Mouse (Mus musculus) Patski (cell line): Measurements from ENCODE around the gene Serinc3. TPM values are rescaled to one million over a fixed set of nuclear protein-coding genes. Genes with fewer than 3 reads are reported as not detected.

Experiments used
- ATAC-seq: fragments of 100-300 bp; one replicate; pipeline ENCODE4 v1.8.0; 2021
- CTCF ChIA-PET: fragments of 350-600 bp; sonication (Branson Sonifier 250); formaldehyde crosslinking; loops from one replicate; lab custom pipeline; 2022; ENCODE audit warnings: inconsistent platforms; lab: Charles Lee
- POLR2A ChIA-PET: fragments of 350-600 bp; sonication (Branson Sonifier 250); formaldehyde crosslinking; loops from one replicate; lab custom pipeline; 2022; ENCODE audit warnings: antibody characterized with exemption, inconsistent platforms; lab: Charles Lee
- DNase-seq: peaks from one replicate; pipeline ENCODE4 v3.0.0-alpha.2; 2011; ENCODE audit warnings: low read depth, low spot score
- H3K27me3 ChIP-seq: fragments of 371-371 bp; one replicate; pipeline ENCODE4 v1.5.1; 2021
- CTCF ChIP-seq: fragments of 100-300 bp; IDR thresholded peaks from one replicate; pipeline ENCODE4 v1.5.1; 2021
- in situ Hi-C: fragments of 300-500 bp; cut with MboI; formaldehyde crosslinking; loops from 3 replicates; pipeline ENCODE4 v1.11.1; 2018; ENCODE audit warnings: low pct_unique_long_range_greater_than_20kb, mixed read lengths
- polyA plus RNA-seq: library from polyadenylated mRNA; unstranded; gene quantifications from one replicate; pipeline ENCODE4 v1.2.3, GENCODE M21; 2021

The Serinc3 gene
- polyA plus RNA-seq, 1 experiment from 2014 or later, result 238 TPM

DNA sequence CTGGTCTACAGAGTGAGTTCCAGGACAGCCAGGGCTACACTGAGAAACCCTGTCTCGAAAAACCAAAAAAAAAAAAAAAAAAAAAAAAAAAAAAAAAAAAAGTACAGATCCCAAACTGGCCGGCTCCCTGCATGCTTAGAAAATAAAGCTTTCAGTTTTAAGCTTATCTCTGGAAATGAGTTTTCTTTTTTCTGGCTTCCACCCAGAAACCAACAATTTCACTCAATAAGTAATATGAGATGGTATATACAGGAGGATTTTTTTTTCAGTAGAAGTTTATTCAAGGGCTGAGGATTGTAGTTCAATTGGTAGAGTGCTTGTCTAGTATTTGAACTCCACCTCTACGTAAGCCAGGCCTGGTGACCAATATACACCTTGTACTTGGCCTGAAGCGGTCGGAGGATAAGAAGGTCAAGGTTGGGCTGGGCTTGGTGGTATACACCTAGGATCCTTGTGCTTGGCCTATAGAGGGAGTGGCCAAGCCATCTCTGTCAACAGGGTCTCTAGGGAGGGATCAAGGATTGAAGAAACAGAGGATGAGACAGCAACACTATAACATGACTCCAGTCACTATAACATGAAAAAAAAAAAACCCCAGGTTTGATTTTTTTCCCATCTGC lies 1.6 kb upstream of the Serinc3 start:
- in situ Hi-C loops, result no loop called here
- TF ChIP-seq CTCF, result no peak
- DNase-seq, result no peak

DNA sequence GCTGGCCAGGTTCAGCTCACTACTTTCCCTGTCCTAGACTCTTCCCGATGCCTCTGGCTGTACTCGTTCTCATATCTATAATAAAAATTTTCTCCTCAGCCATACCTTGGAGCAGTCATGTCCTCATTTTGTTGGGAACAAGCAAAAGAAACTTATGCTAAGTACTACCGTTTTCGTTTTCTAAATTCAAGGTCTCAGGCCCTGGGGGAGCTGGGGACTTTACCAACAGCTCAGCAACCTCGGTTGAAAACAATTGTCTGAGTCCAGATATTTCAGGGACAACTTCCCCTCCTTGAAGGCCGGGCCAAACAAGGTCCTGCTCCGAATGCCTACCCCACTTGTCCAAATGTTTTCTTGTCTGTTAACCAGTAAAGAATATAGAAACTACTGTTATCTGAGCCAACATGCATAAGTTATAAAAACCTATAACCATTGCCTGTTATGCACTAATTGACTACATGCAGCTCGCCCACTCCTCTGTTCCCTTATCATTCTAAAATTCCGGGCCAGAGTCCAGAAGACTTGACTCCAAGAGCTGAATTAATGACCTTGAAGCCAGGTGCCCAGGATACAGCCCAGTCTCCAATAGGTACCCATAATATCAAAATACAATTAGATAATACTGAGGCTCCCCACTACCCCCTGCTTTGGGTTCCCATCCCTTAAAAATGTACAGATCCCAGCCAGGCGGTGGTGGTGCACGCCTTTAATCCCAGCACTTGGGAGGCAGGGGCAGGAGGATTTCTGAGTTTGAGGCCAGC lies 949 bp upstream of the Serinc3 start:
- POLR2A ChIA-PET, result interaction anchor here (0.8 to 1.4 kb wide), 2 partner anchors 14 to 28 kb away, joined by 3 to 4 read pairs; no protein-coding TSS in a partner anchor
- no peak for TF ChIP-seq CTCF
- ATAC-seq, result no peak
- CTCF ChIA-PET, result interaction anchor here (1.0 to 3.1 kb wide), 5 partner anchors 11 to 73 kb away, joined by 3 to 16 read pairs (median 5); partner anchors contain the start of gene Pkig
- in situ Hi-C loops, result no loop called here
- DNase-seq, result no peak
- no peaks in the 10 kb centered on the region for H3K27me3 ChIP-seq

More for the DNA sequence above, 1.6 kb upstream of the Serinc3 start:
- no peak for ATAC-seq
- no peaks in the 10 kb centered on the region for H3K27me3 ChIP-seq
- ChIA-PET POLR2A (interaction anchor here (0.6 kb wide), 1 partner anchor 49 kb away, joined by 3 read pairs; no protein-coding TSS in a partner anchor), CTCF (interaction anchor here (1.4 to 2.7 kb wide), 3 partner anchors 10 to 47 kb away, joined by 3 to 10 read pairs (median 5); partner anchors contain the start of gene Pkig)

DNA sequence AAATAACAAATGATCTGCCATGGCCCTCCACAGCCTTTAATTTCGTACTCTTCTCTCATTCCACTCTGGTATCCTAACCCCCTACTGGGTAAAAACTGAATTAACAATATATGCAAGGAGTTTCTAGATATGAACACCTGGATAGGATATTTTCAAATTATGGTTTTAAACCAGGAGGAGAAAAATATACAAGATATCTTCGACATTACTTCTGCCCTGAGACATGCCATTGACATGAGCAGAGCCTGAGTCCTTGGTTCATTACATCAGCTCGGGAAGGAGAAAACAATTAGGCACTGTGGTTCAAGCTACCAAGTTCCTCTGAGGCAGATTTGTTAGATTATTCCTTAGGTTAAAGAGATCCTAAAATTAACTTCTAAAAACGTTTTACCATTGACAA lies 884 bp downstream of the Serinc3 start:
- in situ Hi-C loops, result no loop called here
- CTCF ChIA-PET, result interaction anchor here (1.4 to 3.1 kb wide), 2 partner anchors 16 to 75 kb away, joined by 3 to 16 read pairs; no protein-coding TSS in a partner anchor
- TF ChIP-seq CTCF, result no peak
- no peaks in the 10 kb centered on the region for H3K27me3 ChIP-seq
- DNase-seq (no peak), ATAC-seq (peak; percentile 14)
- POLR2A ChIA-PET, result interaction anchor here (1.2 to 1.4 kb wide), 2 partner anchors 16 to 20 kb away, joined by 3 to 4 read pairs; no protein-coding TSS in a partner anchor

DNA sequence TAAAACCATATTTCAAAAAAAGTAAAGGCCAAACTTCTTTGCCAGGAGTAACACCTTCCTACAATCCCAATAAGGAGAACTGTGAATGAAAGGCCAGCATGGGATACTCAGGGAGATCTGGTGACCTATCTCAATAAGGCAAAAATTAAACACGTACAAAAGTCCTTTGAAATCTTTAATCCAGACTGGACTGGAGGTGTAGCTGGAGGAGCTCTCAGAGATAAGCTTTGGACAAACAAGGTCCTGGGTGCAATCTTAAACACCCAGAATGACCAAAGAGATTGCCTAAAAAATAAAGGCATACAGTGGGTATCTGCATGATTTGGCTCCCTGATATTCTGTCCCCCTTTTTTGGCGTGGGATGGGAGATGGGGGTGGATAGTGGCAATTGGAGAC lies 1.4 kb downstream of the Serinc3 start:
- ATAC-seq, result no peak
- POLR2A ChIA-PET, result interaction anchor here (0.6 to 1.2 kb wide), 4 partner anchors 19 to 261 kb away, joined by 3 to 4 read pairs (median 3); no protein-coding TSS in a partner anchor
- in situ Hi-C loops, result no loop called here
- no peak for TF ChIP-seq CTCF
- CTCF ChIA-PET, result interaction anchor here (1.4 to 3.1 kb wide), 2 partner anchors 15 to 76 kb away, joined by 3 to 16 read pairs; no protein-coding TSS in a partner anchor
- DNase-seq, result no peak
- H3K27me3 ChIP-seq, result no peaks in the 10 kb centered on the region

DNA sequence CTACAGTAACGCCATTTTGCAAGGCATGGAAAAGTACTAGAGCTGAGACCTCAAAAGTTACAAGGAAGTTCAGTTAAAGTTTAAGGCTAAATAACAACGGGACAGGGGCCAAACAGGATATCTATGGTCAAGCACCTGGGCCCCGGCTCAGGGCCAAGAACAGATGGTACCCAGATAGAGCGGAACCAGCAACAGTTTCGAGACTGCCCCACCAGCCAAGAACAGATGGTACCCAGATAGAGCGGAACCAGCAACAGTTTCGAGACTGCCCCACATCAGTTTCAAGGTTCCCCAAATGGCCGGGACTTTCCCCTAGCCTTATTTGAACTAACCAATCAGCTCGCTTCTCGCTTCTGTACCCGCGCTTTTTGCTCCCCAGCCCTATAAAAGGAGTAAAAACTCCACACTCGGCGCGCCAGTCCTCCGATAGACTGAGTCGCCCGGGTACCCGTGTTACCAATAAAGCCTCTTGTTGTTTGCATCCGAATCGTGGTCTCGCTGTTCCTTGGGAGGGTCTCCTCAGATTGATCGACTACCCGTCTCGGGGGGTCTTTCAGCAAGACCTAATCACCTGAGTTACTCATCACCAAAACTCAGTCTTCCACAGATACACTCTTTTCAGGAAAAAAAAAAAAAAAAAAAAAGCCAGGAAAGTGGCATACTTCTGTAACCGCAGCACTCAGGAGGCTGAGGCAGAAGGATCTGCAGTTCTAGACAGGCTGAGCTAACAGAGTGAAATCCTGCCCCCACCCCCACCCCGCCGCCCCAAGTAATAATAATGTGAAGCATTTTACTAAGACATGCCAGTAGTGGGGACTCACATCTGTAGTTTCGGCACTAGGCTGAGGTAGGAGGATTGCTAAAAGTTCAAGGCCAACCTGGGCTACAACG lies 2.0 kb downstream of the Serinc3 start:
- in situ Hi-C loops, result no loop called here
- ChIA-PET CTCF (interaction anchor here (1.4 to 3.1 kb wide), 2 partner anchors 15 to 76 kb away, joined by 3 to 16 read pairs; no protein-coding TSS in a partner anchor), POLR2A (interaction anchor here (0.6 to 0.8 kb wide), 3 partner anchors 48 to 262 kb away, joined by 3 to 4 read pairs (median 3); no protein-coding TSS in a partner anchor)
- H3K27me3 ChIP-seq, result no peaks in the 10 kb centered on the region
- ATAC-seq, result no peak
- no peak for TF ChIP-seq CTCF
- DNase-seq, result no peak

DNA sequence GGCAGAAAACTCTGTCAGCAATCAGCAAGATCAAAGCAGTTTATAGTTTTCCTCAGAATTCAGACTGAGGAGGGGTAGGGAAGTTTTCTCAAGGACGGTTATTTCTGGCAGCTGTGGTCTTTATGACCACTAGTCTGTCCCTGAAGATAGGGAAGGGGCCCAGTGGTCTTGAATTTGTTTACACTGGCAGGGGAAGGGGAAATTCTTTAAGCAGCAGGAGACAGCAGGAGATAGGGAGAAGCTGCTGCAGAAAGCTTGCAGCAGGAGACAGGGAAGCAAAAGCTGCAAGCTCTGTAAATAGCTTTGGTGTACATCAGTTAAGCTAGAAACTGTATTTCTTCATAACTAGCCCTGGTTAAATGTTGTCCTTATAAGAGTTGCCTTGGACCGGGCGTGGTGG lies 3.2 kb downstream of the Serinc3 start:
- in situ Hi-C loops, result no loop called here
- TF ChIP-seq CTCF, result no peak
- DNase-seq (no peak), ATAC-seq (no peak)
- POLR2A ChIA-PET, result interaction anchor here (0.7 kb wide), 1 partner anchor 82 kb away, joined by 3 read pairs; no protein-coding TSS in a partner anchor
- CTCF ChIA-PET, result no interaction called here
- H3K27me3 ChIP-seq, result no peaks in the 10 kb centered on the region

DNA sequence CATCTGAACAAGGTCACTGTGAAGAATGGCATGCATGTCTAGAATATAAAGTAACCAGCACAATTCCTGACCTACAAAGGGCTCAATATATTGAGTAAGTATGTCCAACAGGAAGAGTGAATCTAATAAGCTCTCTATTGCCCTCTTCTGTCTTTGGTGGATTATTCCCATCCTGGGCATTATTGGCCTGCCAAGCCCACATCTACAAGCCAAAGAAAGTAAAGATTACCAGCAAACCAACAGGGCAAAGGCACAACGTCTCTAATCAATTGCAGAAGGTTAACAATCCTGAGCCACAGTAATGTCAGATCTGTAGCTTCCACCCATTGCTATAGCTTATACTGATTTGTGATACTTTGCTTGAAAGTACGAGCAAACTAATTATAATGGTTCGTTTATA lies 4.4 kb downstream of the Serinc3 start:
- DNase-seq (no peak), ATAC-seq (no peak)
- ChIA-PET POLR2A (no interaction called here), CTCF (interaction anchor here (1.2 to 1.3 kb wide), 3 partner anchors 9 to 41 kb away, joined by 3 to 6 read pairs (median 5); no protein-coding TSS in a partner anchor)
- in situ Hi-C loops, result no loop called here
- H3K27me3 ChIP-seq, result no peaks in the 10 kb centered on the region
- TF ChIP-seq CTCF, result no peak

DNA sequence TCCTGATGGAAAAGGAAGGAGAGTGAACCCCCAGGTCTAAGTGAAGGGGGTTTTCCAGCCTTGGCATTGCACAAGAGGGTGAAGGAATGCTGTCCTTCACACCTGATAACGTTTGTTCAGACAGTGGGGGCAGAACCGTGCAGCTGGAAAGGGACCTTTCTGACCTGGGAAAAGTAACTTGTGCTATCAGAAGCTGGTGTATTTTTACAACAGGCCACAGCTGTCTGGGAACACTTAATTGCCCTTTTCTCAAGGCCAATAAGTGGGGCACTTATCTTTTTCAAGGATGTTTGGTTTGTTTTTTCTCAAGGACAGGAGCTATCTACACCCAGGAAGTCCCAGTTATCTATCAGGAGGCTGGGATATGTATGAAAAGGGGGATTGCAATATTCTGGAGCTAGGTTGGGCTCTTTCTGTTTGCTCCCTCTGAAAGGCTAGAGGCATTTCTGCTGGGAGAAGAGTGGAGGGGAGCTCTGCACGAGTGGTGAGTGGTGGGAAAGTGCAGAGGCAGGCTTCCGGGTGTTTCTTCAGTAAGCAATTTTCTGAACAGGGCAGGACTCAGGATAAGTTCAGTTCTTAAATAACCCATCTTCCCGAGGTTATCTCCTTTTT lies 7.2 kb downstream of the Serinc3 start:
- H3K27me3 ChIP-seq, result no peaks in the 10 kb centered on the region
- ChIA-PET CTCF (interaction anchor here (0.9 to 2.0 kb wide), 3 partner anchors 12 to 38 kb away, joined by 3 to 8 read pairs (median 5); partner anchors contain the start of gene Pkig), POLR2A (interaction anchor here (0.6 to 1.0 kb wide), 2 partner anchors 9 to 32 kb away, joined by 3 read pairs; no protein-coding TSS in a partner anchor)
- in situ Hi-C loops, result no loop called here
- no peak for TF ChIP-seq CTCF
- DNase-seq, result no peak
- no peak for ATAC-seq

DNA sequence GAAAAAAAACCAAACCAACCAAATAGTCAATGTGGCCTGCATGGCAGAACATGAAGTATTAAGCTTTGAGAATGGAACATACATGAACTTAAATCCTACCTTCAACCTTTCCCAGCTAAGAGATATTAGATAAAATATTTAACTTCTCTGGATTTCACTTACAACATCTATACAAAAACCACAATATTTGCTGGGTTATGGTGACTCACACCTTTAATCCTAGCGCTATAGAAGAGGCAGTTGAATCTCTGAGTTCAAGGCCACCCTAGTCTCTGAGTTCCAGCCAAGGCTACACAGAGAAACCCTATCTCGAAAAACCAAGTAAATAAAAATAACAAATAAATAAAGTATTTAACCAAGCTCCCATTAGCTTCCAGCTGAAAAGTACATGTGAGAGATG lies 8.9 kb downstream of the Serinc3 start:
- ChIA-PET CTCF (interaction anchor here (0.9 kb wide), 1 partner anchor 13 kb away, joined by 3 read pairs; no protein-coding TSS in a partner anchor), POLR2A (no interaction called here)
- in situ Hi-C loops, result no loop called here
- no peak for ATAC-seq
- no peak for DNase-seq
- TF ChIP-seq CTCF, result no peak
- H3K27me3 ChIP-seq, result no peaks in the 10 kb centered on the region
